Mouse (Mus musculus) NIH3T3 (cell line): ENCODE measurements at regions not wholly inside any gene's neighbourhood (a gene's known extent, or its start where the extent isn't known, plus 50 kb on each side); places are given as distances from the start of the nearest gene placed in this dataset.

Source experiments
- DNase-seq: peaks from one replicate; pipeline ENCODE4 v3.0.0-alpha.2; 2012; ENCODE audit warnings: low read depth

DNA sequence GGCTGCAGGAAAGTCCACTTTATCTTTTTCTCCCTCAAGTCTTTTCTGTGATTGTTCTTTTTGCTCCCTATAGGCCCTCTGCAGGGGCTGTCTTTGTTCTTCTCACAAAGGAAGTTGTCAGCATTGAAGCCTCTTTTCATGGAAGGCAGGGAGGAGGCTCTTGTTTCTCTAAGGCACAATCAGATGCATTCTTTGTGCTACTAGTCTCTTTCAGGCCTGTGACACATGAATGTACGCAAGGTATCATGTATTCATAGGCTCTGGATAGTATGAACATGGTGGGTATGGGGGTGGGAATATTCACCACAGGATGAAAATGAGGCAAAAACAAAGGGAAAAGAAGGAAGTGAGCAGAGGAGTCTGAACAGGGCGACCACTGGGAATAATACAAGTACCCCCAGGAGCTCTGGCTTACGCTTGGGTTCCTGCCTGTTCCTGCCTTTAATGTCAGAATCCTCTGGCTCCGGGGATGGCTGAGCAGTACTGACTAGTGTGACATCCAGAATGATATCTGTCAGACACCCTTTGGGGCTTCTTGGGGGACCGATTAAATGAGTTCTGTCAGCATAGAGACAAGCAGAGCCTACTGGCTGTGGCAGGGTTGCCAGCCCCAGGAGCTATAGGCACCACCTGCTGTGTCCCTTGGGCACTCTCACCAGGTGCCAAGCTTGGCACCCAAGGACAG lies 583.7 kb upstream of the Plxna2 start:
- DNase-seq = no peak

DNA sequence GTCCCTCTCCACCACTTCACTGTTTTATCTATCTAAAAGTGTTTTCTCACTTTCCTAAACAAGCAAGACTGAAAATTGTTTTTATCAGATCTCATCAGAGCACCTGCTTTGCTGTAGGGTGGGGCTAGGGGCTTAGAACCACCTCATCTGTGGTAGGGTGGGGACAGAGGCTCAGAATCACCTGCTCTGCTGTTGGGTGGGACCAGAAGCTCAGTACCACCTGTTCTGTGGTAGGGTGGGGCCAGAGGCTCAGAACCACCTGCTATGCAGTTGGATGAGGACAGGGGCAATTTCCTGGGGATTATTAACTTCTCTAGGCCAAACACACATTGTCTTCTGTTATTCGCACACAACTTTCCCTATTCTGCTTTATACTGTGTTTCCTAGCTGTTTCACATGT lies 585.4 kb upstream of the Plxna2 start:
- no peak for DNase-seq

DNA sequence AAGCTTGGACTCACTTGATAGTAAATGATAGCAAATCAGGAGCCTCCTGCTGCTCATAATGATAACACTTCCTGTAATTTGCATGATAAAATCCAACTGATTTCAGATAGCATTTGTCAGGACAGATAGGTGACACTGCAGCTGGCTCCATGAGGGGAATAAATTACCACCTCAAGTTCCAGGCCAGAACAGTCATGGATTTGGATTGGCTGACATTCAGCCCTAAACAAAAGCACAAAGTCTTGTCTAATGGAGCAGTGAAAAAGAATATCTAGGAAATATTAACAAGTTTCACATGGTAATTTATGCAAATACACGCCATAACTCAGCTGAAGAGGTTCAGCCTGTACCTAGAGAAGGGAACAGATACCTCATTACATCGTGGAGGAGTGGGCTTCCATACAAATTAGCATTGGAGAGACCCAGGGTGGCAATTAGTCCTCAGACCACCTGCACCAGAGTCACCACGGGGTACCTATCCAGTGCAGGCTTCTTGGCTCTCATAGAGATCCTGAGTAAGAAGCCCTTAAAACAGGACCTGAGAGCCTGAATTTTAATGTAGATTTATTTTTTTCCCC lies 587.3 kb upstream of the Plxna2 start:
- no peak for DNase-seq

DNA sequence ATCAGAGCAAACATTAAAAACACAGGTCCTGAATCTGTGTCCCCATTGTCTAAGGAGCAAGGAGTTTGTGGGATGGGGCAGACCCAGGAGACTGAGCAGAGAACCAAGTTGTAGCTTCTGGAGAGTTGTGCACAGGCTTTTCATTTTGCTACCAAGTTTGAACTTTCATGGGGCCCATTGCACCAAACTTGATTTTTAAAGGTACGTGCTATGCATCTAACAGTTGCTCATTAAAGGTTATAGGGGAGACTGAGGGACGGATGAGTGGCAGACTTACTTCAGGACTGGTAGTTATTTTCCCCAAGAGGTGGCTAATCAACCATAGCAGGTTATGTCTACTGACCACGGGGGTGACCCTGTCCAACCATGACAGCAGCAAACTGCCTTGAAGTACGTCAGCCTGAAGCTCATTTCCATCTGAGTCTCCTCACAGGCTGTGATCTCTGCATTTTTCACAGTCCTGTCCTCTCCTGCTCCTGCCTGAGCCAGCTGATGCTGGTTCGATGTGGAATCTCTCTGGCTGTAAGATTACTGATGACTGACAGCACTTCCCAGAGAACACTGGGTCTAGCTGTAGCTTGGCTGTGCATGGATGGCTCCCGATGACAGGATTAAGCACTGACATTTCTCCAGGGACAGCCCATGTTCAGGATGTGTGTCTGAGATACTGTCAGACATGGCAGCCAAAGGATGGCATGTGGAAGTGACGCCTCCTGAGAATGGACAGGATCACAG lies 590.9 kb upstream of the Plxna2 start:
- no peak for DNase-seq

DNA sequence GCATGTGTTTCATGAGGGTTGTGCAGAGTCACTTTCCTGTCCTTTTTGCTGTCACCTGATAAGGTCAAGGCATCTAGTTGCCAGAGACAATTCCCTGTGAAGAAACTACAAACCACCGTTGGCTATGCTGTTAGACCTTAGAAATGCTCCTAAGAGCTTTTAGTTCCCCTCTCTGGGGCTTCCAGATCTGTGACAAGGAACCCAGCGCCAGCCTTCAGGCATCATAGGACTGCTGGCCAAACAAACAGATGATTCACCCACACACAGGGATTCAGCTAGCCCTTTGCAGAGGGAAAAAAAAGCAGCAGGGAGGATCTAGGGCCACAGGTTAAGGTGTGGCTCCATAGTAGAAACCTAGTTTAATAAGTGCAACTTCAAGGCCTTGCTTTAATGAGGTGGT lies 591.8 kb upstream of the Plxna2 start:
- no peak for DNase-seq

DNA sequence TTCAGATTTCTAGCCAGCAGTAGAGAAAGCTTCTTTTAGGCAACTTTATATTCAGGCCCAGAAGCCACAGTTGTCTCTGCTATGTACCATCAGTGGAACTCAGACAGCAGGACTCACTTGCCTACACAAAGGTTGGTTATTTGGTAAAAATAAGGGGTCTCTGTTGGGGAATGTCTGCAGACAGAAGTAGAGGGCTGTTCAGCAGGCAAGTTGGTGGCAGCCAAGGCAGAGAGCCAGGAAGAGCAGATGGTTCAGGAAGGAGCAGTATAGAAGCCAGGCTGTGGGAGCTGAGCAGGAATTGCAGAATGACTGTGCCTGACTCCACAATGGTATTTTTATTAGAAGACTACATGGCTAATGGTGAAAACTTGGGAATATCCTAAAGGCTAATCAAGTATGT lies 598.7 kb upstream of the Plxna2 start:
- no peak for DNase-seq

DNA sequence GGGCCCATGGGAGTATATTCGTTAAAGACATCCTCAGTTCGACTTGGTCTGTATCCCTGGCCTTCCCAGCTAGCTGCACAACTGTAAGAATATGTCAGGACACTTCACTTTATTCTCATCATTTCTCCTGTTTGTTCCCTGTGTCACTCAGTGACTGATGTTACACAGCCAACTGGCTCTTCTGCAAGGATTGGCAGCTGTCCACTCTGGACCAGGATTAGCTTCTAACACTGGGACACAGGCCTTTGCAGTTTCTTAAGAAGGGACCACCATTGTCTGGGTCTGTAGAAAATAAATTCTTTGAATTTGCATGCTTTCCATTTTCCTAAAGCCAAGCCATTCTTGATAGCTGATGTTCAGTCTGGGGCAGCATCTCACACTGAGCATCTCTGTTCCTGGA lies 622.1 kb upstream of the Camk1g start:
- DNase-seq = no peak

DNA sequence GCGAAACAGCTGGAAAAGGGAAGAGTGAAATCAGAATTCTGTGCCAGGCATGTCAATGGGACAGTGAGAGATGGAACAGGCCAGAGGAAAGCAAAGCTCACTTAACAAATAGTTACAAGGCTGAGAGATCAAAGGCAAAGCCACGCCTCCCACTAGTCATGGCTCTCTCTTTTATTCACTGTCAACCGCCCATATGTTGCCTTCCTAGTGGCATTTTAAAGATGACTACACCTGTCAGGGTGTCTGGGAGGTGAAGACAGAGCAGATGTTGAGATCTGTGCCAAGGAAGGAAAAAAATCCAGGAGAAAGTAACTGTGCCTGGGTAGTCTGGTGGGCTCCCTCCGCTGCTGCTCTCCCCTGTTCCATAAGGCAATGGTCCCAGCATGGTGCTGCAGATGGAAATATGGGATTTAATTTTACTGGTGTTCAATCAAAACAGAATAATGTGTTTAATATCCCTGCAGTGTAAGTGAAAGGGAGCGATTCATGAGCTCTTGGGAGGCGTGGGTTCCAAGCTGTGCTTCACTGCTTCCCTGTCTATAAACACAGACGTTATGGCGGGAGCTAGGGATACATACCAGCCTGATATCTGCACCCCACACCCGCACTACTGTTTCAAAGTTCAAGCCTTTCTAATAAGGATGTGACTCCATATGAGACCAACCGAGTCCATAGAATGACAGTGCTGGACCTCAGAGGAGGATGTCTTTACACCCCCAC lies 620.0 kb upstream of the Camk1g start:
- no peak for DNase-seq

DNA sequence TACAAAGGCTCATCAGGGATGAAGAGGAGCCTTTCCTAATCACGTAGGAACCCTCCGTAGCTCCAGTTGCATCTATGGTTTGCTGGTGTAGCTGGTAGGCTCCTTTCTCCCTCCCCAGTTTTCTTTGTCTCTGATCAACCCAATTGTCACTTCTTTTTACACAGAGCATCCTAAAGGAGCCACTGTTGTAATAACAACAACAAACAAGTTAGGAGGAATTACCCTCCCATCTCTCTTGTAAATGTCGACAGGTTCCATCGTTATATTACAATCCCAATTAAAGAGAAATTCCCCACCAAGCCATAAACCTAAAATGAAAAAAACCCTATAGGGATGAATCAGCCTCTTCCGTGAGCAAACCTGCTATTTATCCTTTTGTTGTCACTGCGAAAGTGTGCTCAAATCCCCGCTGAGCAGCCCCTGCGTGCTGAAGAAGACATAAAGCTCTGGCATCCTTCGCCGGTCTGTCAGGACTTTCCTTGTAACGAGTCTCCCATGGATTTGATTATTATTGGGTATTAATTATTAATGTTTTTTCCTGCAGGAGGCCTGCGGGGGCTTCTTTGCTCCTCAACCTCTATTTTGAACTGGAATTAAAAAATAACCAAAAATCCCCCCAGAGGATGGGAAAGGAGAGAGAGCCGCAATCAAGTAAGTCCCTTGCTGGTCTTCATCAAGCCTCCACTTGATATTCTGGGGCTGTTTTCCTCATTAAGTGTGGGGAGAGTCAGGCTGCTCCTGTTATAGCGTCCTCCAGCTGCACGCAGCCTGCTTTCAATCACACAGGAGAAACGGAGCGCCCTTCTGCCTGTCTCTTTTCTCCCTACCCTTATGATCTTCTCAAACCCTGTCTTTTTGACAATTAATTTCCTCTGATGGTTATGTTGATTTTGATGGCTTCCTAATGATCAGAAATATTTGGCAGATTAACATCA lies 619.1 kb upstream of the Camk1g start:
- no peak for DNase-seq

DNA sequence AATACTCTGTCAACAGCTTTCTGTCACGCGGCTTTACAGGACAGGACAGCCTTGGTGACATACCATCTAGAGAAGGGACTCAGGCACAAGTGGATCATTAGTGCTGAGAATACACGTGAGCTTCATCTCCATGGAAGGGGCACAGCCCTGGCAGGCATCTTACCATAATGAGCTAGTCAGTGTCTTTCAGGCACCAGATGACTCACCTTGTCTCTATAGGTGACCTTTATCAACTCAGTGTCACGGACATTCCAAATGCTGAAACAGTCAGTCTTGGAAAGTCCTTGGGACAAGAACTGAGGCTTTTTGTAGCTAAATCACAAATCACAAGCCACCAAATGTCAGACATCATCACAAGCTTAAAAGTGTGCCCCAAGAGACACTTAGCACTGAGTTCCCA lies 610.5 kb upstream of the Camk1g start:
- no peak for DNase-seq

DNA sequence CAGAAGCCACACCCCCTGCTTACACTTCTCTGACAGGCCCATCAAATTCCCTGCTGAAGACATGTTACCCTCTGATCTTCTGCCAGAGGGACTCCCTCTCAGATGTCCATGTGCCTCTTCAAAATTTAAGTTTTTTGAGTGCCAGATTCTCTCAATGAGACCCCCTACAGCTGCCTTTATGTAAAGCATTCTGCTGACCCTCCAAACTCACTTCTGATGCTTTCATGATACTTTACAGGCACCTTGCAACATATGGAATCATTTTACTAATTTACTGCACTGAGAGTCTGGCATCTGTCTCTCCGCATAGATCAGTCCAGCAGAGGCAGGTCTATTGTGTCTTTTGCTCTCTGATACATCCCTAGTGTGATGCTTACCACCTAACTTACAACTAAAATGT lies 601.4 kb upstream of the Camk1g start:
- DNase-seq = no peak

DNA sequence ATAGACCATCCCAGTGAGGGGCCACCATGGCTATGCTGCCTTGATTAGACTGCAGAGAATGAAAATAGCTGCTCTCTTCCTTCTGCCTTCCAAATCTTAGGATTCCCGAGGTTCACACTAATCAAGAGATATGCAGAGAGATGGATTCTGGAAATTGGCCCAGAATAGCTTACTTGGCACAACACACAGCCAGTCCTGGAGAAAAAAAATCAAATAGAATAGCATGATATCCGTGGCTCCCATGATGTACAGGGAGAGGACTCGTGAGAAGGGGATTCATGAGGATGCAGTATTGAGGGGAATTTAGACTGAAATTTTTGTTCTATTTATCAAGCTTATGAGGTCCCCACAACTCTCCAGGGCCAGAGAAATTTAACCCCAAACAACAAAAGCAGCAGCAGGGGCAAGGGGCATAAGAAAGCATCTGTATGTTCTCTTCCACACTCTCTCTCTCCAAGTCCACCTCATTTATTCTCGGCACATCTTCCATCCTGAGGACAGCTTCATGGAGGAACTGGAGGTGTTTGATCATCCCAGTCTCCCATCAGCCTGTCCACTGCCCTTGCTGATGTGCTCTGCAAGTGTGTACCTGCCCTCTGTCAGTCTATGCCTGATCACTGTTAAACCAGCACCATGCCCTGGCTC lies 599.3 kb upstream of the Camk1g start:
- peak; percentile 44 for DNase-seq

DNA sequence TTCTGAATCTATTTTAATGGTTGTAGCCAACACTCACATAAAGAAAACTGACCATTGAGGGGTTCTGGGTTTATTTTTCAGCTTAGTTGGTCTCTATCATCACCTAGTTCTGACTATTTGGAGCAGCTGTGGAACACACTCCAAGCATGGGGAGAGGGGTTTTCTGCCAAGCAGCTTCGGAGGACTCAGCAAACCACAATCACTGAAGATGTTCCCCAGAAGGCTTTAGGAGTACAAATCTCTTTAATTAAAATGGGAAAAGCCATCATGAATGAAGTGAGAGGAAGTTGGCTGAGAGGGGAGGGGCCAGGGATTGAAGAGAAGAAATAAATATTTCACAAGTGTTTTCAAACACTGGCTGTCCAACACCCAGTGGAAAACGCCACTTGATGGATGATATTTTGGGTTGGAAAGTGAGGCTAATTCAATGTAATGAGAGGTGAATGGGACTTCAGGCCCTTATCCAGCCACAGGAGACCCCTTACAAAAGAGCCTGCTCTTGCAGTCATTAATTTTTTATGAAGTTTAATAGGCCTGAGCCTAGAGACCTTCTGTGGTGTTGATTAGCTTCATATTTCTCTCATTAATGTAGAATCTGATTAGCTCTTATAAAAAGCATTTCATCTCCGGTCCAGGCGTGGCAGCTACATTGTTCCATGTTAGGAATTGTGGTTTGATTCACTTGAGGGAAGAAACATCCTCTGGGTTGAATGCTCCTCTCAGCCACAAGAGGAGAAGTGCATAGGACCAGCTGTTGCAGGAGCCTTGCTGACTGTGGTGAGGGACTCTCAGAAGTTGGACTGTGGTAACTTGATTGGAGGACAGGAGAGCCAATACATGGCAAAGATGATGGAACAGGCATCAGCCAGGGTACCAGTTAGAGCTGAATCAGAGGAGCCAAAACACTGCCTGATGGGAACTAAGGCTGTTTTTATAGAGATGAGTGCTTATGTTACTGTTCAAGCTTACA lies 598.1 kb upstream of the Camk1g start:
- DNase-seq = no peak

DNA sequence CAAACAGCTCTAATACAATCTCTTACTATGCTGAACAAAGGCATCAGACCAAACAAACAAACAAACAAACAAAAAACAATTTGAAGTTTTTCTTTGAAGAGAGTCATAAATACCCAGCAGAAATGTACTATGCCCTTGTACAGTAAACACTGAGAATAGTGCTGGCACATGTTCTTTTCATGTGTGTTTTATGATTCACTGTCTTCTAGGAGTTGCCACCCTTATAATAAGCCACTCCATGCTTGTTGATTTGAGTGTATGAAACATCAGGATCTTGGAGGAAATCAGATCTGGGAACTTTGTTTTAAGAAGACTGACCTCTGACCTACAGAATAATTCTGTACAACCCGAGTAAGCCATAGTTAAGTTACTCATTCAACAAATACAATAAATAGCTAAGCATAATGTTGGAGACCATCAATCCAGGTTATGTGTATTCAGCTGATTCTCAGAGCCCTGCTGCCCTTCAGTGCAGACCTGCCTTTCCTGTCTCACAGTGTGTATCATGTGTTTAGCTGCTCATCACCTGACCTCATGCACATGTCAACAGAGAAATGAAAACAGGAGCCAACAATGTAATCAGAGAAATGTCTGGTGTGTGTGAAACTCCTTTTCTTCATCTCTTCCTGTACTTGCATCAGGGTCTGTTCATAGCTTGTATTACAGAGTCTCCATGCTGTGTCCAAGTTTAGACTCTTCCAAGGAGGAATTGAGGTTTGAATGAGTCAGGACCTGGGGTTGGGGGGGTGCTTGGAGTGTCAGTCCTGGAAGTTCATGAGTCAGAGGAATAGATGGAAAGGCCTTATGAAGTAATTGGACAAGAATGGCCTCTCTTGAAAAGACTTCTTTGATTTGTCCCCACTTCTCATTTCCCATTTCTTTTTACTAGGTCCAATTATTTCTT lies 596.8 kb upstream of the Camk1g start:
- peak; percentile 65 for DNase-seq

DNA sequence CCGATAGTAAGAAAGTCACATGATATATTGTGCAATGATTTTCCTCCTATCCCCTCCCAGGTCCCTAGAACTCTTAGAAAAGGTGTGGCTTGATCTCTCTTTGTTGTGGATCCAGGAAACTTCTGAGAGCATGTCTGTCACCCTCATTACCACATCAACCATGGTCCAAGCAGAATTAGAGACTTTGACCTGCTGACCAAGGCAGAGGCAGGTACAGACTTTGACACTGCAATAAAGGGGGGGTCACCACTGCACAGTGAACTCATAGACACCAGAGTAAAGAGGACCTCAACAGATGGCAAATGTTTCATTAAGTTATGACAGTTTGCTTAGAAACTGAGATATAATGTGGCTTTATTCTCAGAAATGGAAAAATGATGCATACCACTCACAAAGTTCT lies 595.2 kb upstream of the Camk1g start:
- DNase-seq = no peak

DNA sequence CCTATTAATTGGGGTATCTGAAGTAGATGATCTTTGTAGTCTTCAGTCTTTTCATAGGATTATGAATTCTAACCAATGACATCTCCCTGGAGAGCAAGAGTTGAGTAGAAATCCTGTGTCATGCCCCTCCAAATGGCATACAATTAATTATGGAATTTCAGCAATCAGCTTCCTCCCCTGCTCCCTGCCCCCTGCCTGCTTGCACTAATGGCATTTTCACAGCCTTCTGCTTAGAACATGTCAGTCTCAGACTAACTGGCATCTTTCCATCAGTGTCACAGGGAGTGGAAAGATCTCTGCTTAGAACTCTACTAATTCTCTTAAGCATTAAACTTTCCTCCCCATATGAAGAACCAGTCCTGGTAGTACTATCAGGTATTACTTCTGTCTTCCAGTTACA lies 581.8 kb upstream of the Camk1g start:
- DNase-seq = no peak

DNA sequence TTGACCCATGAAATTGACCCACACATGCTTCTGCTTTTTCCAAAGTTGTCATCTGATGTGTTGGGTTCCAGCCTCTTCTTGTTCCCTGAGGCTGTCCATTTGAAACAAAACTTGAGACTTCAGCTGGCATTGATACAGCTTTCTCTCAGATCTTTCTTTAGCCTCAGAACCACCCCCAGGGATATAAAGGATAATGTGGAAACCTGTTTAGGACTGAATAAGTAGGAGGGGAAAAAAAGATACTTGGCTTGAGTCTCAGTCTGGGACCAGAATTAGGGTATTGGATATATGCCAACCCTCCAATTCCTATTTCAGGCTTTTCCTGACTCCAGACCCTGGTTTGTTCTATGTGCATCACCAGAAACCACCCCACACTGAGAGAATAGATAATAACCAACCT lies 579.7 kb upstream of the Camk1g start:
- DNase-seq = no peak

DNA sequence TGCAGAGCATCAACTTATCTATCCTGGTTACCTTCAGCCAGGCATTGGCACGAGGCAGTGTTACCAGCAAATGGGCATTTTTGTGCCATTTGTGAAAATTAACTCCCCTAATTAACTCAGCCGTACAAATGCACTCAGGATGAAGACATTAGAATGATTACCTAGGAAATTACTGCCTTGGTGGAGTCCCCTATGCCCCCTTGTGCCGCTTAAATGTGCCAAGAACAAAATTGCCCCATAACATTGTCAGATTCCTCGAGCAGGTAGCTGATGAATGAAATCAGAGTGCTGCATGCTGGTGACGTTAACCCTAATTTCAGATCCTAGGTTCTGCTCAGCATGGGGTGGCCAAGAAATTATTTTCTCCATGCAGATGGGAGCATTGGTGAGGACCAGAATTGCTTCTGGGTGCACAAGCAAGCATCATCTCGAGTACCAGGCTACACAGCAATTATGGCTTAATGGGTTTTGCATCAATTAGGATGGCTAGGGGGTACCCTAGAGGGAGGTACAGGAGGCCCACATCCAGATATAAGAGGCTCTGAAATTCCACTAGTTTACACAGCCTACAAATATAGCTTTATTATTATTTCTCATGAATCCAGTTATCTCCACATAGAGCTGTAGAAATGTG lies 577.0 kb upstream of the Camk1g start:
- no peak for DNase-seq

DNA sequence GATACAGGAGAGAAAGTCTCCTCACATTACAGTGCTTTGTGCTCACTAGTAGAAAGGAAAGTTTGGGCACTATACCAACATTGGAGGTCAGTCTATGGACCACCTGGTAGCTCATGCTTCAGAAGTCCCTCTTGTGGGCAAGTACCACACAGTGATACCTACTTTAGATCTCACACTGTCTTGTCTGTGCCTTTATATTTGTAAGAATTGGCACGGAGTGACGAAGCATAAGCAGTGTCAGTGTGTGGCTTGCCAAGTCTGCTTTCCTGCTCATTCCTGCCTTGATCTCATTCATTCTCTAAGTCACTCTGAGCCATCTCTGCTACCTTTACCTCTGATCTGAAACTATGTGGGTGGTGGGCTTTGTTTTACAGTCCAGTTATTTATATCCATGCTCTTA lies 565.9 kb upstream of the Camk1g start:
- no peak for DNase-seq
